Mouse (Mus musculus): ENCODE results near the gene Gadd45gip1.
A peak's percentile ranks its signal among the peaks of the same experiment; 100 is the strongest.
"Not testable (repeated sequence)": the region's sequence is repeated elsewhere in the genome, so short reads cannot be mapped to it uniquely, and the experiment has no call there.

Gene Gadd45gip1

GRCm38 (mm10) chr8:84797971-84798370 is 33.4 kb upstream of the Gadd45gip1 start:
- DNase-seq = no peak

- peak; percentile 48 for DNase-seq
Observed at GRCm38 (mm10) chr8:84798446-84799135, 32.7 kb upstream of the Gadd45gip1 start.

- peak; percentile 65 for DNase-seq
Observed at GRCm38 (mm10) chr8:84799136-84799931, 32.0 kb upstream of the Gadd45gip1 start.

DNA sequence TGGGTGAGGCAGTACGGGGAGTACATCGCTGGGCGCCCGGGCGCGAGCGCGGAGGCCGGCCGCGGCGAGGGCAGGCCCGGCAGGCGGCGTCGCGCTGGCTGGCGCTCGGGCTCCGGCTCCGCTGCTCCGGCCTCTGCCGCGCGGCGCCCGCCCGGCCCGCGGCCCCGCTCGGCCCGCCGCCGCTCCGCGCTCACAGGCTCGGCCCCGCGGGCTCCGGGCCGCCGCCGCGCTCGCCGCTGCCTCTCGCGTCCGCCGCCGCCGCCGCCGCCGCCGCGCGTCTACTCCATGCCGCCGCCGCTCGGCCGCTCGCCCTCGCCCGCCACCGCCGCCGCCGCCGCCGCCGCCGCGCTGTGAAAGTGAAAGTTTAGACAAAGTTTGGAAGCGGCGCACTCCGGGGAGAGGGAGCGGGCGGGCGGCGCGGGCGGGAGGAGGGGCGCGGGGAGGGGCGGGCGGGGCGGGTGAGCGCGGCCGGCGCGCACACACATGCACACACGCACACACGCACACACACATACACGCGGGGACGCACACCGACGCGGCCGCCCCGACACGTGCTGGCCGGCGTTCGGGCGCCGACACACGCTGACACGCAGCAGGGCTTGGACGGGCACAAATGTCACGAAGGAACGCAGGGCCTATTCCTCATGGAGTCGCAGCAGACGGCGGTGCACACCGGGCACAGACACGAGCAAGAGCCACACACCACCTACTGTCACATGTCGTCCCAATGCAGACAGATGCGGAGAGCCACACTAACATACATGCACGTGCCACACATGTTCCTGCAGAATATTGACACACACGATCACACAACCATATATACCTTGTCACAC is 31.1 kb upstream of the Gadd45gip1 start, which contains the start of gene Nfix:
TSS of gene Nfix (minus strand) at position 346 of the 833 bp plus-strand sequence.
- peak; percentile 71 for DNase-seq

- DNase-seq = no peak
Observed at GRCm38 (mm10) chr8:84806031-84806430, 25.3 kb upstream of the Gadd45gip1 start.

DNA sequence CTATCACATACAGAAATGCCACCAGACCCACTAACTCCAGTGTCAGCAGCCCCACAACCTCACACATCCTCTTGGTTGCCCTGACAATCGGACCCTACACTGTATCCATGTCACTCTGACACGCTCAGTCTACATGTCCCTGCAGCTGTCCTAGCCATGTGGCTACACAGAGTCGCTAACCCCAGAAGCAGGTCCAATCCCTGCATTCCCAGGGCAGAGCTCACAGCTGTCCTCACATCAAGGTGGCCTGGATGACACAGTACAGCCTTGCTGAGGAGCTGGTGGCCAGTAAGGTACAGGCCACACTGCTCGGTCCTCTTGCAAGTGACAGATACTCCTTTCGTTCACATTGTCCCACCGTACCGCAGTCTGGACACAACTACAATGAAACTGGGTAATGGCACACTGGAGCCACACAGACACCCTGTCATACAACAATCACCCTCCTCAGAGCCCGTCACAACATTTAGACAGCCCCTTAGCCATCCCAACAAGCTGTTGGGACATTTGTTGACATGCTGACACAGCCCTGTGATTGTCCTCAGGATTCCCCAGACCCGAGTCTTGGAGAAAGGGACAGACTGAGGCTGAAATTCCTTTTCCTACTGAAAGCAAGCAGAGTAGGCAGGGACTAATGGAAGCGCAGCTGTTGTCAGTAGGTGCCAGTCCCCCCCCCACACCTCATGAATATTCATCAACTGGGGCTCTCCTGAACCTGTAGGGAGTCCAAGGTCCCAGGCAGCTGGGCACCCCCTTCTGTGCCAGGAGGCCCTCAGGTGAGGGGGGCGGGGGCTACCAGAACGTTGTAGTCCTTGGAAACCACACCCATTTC is 22.0 kb upstream of the Gadd45gip1 start:
- no peak for DNase-seq

DNA sequence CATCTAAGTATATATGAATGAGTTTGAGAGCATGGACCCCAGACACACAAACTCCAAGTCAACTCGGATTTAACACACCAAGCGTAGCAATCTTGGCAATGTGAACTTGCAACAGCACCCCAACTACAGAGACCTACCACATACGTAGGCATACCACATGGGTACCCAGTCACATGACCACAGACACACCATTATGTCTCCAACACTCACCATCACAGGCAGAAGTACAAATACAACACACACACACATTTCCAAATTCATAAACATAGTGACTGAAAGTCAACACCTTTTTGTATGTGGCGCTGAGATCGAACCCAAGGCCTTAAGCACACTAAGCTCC is 21.4 kb upstream of the Gadd45gip1 start:
- no peak for DNase-seq

GRCm38 (mm10) chr8:84810896-84811295 is 20.4 kb upstream of the Gadd45gip1 start:
- DNase-seq = peak; percentile 98

DNA sequence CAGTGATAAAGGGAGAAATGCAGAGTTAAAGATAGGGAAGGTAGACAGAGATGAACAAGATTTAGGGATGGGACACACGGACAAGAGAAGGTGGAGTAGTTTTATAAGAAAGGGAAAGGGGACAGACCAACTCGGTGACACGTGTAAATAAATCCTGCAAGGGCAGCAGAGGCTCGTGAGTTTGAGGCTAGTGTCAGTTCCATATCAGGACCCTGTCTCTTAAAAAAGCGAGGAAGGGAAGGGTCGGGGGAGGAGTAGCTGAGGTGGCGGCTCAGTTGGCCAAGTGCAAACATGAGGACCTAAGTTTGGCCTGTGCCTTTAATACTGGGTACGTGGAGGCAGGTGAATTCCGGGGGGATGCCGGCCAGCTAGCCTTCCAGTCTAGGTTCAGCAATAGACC is 20.0 kb upstream of the Gadd45gip1 start:
- DNase-seq = no peak

DNA sequence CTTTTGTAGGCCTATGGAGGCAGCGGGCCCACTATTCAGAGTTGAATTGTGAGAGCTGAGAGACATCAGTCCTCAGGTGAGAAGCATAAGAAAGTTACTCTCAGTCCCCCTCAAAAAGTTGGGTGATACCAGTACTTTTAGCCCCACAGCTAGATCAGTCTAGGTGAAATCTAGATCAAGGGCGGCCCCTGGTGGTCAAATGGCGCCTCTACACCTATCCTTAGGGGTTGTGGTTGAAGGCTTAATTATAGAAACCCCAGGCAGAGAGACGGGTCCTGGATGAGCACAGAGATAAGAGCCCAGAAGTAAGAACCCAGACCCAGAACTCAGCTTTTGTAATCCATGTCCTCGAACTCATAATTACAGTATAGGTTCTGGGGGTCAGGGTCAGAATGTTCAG is 18.3 kb upstream of the Gadd45gip1 start:
- DNase-seq = peak; percentile 89

DNA sequence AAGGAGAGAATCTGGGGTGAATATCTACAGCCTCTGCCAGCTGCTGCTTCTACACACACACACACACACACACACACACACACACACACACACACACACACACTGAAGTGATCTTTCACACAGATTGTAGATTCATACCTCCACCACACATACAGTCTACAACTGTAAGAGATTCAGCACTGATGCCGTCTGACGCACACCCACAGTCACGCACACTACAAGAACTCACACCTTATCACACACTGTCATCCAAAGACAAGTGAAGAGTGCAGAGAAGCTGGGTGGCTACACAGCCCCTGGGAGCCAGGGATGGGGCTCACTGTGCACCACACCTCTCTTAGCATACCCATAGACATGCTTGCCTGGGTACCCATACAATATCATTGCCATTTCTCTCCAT is 17.5 kb upstream of the Gadd45gip1 start:
- DNase-seq = peak; percentile 39

GRCm38 (mm10) chr8:84814240-84814554 is 17.1 kb upstream of the Gadd45gip1 start:
- peak; percentile 43 for DNase-seq

GRCm38 (mm10) chr8:84814555-84815441 is 16.5 kb upstream of the Gadd45gip1 start:
- peak; percentile 63 for DNase-seq

- DNase-seq = peak; percentile 99
Observed at GRCm38 (mm10) chr8:84815547-84815946, 15.8 kb upstream of the Gadd45gip1 start.

- DNase-seq = no peak
Observed at GRCm38 (mm10) chr8:84816117-84816516, 15.2 kb upstream of the Gadd45gip1 start.

- DNase-seq = no peak
Observed at GRCm38 (mm10) chr8:84822723-84823122, 8.6 kb upstream of the Gadd45gip1 start, which contains the start of gene Dand5. Gene Dand5 (minus strand): TSS chr8:84822823.

DNA sequence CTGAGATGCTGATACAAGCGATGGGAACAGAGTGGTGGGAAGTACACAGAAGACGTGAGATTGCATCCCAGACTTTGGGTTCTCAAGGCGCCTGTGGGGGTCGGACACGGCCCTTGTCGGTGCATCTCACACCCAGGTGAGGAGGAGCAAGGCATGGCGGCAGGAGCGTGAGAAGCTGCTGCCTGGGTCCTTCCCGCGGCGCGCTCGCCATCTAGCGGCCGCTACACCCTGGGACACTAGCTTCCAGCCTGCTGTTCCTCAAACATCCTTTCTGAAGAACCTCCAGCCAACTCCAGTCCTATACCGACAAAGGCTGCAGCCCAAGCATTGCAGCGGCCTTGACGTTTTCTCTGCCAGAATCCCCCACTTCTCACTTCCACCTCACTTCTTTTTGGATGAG is 7.7 kb upstream of the Gadd45gip1 start:
- peak; percentile 67 for DNase-seq

DNA sequence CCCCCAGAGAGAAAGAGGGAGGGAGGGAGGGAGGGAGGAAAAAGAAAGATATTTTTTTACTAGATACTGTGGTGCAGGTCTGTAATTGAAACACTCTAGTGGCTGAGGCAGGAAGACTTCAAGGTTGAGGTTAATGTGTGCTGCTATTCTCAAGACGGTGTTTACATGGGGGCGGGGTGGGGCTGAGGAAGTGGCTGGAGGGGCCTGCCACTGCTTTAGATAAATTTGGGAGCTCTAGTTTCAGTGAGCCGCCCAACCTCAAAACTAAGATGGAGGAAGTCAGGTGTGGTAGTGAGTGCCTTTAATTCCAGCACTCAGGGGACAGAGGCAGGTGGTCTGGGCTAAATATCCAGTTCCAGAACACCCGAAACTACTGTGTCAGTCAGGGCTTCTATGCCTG is 5.7 kb upstream of the Gadd45gip1 start:
- no peak for DNase-seq

DNA sequence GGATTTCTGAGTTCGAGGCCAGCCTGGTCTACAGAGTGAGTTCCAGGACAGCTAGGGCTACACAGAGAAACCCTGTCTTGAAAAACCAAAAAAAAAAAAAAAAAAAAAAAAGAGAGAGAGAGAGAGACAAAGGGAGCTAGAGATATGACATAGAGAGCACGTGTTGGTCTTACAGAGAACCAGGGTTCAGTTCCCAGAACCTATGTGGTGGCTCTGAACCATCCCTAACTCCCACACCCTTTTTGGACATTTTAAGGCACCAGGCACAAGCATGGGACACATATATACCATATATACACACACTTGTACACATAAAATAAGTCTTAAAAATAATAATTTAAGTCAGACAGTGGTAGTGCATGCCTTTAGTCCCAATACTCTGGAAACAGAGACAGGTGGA is 4.8 kb upstream of the Gadd45gip1 start:
- DNase-seq = not testable (repeated sequence)

DNA sequence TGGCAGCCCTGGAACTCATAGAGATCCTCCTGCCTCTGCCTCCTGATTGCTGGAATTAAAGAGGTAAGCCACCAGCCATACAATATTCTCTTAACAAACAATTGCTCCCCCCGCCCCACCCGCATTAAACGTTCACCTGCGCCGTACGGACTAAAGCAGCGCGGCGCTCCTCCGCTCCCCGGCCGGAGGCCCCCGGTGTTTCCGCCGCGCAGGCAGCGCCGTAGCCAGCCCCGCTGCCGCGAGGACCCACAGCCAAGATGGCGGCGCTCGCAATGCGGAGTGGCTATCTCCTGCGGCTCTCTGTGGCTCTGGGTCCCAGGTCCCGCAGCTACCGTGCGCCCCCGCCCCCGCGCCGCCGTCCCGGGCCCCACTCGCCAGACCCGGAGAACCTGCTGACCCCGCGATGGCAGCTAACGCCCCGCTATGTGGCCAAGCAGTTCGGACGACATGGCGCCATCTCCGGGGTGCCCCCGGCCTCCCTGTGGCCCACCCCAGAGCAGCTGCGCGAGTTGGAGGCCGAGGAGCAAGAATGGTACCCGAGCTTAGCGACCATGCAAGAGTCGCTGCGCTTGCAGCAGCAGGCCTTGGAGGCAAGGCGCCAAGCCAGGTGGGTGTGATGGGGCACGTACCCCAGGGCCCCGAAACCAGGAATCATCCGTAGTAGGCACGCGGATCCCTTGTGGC is 854 bp downstream of the Gadd45gip1 start:
- DNase-seq = peak; percentile 79
